Mouse (Mus musculus) kidney, embryonic 15.5 days (tissue): ENCODE measurements at regions not wholly inside any gene's neighbourhood (a gene's known extent, or its start where the extent isn't known, plus 50 kb on each side); places are given as distances from the start of the nearest gene placed in this dataset.

Experiments used
- ATAC-seq: fragments of 200-750 bp; cut with Nextera tagmentation; replicated peaks from 2 replicates; pipeline ENCODE4 v1.8.0; 2017; ENCODE audit warnings: moderate TSS enrichment; ENCODE audit not compliant: low FRiP score
- H3K27ac ChIP-seq: fragments of 300-500 bp; sonication (generic); 2 replicates; pipeline ENCODE4 v1.5.1; 2015; ENCODE audit warnings: mild to moderate bottlenecking, inconsistent platforms
- H3K27me3 ChIP-seq: fragments of 300-500 bp; sonication (generic); 2 replicates; pipeline ENCODE4 v1.6.1; 2015; ENCODE audit warnings: inconsistent platforms
- H3K36me3 ChIP-seq: fragments of 300-500 bp; sonication (generic); 2 replicates; pipeline ENCODE4 v1.6.1; 2015; ENCODE audit warnings: inconsistent platforms
- H3K4me1 ChIP-seq: fragments of 300-500 bp; sonication (generic); 2 replicates; pipeline ENCODE4 v1.6.1; 2015; ENCODE audit warnings: inconsistent platforms
- H3K4me2 ChIP-seq: fragments of 300-500 bp; sonication (generic); 2 replicates; pipeline ENCODE4 v1.6.1; 2015; ENCODE audit warnings: moderate library complexity, mild to moderate bottlenecking, inconsistent platforms
- H3K4me3 ChIP-seq: fragments of 300-500 bp; sonication (generic); replicated peaks from 2 replicates; pipeline ENCODE4 v1.5.1; 2015; ENCODE audit warnings: mild to moderate bottlenecking, inconsistent platforms
- H3K9ac ChIP-seq: fragments of 300-500 bp; sonication (generic); 2 replicates; pipeline ENCODE4 v1.6.1; 2015; ENCODE audit warnings: mild to moderate bottlenecking, inconsistent platforms
- H3K9me3 ChIP-seq: fragments of 300-500 bp; sonication (generic); replicated peaks from 2 replicates; pipeline ENCODE4 v1.6.1; 2016; ENCODE audit warnings: inconsistent platforms
- WGBS: fragments of 180-500 bp; shearing (Covaris S2); methylation state at CpG from one replicate; pipeline ENCODE4 v1.1.7; 2015; ENCODE audit warnings: mixed read lengths; 5-methylcytosine and 5-hydroxymethylcytosine counted together

GRCm38 (mm10) chr10:72923611-72924010, 175.5 kb upstream of the Pcdh15 start:
- H3K27me3 ChIP-seq, result no peaks in the 10 kb centered on the region
- H3K9ac ChIP-seq, result no peak overlapping the region
- no peaks in the 10 kb centered on the region for H3K36me3 ChIP-seq
- H3K4me1 ChIP-seq, result no peaks in the 10 kb centered on the region
- H3K9me3 ChIP-seq, result no peaks in the 10 kb centered on the region
- no peak overlapping the region for H3K4me3 ChIP-seq
- no peak for ATAC-seq
- H3K4me2 ChIP-seq, result no peak overlapping the region
- no peak overlapping the region for H3K27ac ChIP-seq
- WGBS, result 91% methylated on average over 2 of the region's 2 CpGs

- Histone ChIP-seq H3K4me1 (no peaks in the 10 kb centered on the region), H3K9ac (no peak overlapping the region), H3K4me2 (no peak overlapping the region), H3K4me3 (no peak overlapping the region), H3K36me3 (no peaks in the 10 kb centered on the region), H3K27me3 (no peaks in the 10 kb centered on the region), H3K9me3 (no peaks in the 10 kb centered on the region), H3K27ac (no peak overlapping the region)
- no peak for ATAC-seq
- 70% methylated on average over 3 of the region's 3 CpGs for WGBS
Observed at GRCm38 (mm10) chr10:72956957-72957356, 142.2 kb upstream of the Pcdh15 start.

- peak; percentile 15; the same call in 1 of the 2 replicates for ATAC-seq
- WGBS, result 51% methylated on average over 3 of the region's 3 CpGs
- no peak overlapping the region for H3K4me2 ChIP-seq
Observed at GRCm38 (mm10) chr10:72960051-72960450, 139.1 kb upstream of the Pcdh15 start.

GRCm38 (mm10) chr10:72981359-72981758, 117.8 kb upstream of the Pcdh15 start:
- H3K36me3 ChIP-seq, result no peaks in the 10 kb centered on the region
- no peak overlapping the region for H3K4me3 ChIP-seq
- H3K4me1 ChIP-seq, result no peaks in the 10 kb centered on the region
- H3K4me2 ChIP-seq, result no peak overlapping the region
- H3K27me3 ChIP-seq, result no peaks in the 10 kb centered on the region
- H3K9me3 ChIP-seq, result no peaks in the 10 kb centered on the region
- H3K27ac ChIP-seq, result no peak overlapping the region
- WGBS, result 10% methylated on average over 1 of the region's 1 CpGs
- H3K9ac ChIP-seq, result no peak overlapping the region
- no peak for ATAC-seq

More at GRCm38 (mm10) chr10:72960051-72960450, 139.1 kb upstream of the Pcdh15 start:
- H3K4me1 ChIP-seq, result no peaks in the 10 kb centered on the region
- H3K27me3 ChIP-seq, result no peaks in the 10 kb centered on the region
- H3K27ac ChIP-seq, result no peak overlapping the region
- H3K4me3 ChIP-seq, result no peak overlapping the region
- no peaks in the 10 kb centered on the region for H3K9me3 ChIP-seq
- no peak overlapping the region for H3K9ac ChIP-seq
- no peaks in the 10 kb centered on the region for H3K36me3 ChIP-seq

- Histone ChIP-seq H3K4me1 (no peaks in the 10 kb centered on the region), H3K4me3 (no peak overlapping the region), H3K9ac (no peak overlapping the region), H3K36me3 (no peaks in the 10 kb centered on the region), H3K27ac (no peak overlapping the region), H3K4me2 (no peak overlapping the region), H3K27me3 (no peaks in the 10 kb centered on the region), H3K9me3 (no peaks in the 10 kb centered on the region)
- no peak for ATAC-seq
Observed at GRCm38 (mm10) chr10:72988355-72988754, 110.8 kb upstream of the Pcdh15 start.

- no peak overlapping the region for H3K27ac ChIP-seq
- no peaks in the 10 kb centered on the region for H3K36me3 ChIP-seq
- no peak for ATAC-seq
- H3K27me3 ChIP-seq, result no peaks in the 10 kb centered on the region
- H3K4me2 ChIP-seq, result no peak overlapping the region
- WGBS, result 63% methylated on average over 3 of the region's 3 CpGs
- H3K4me3 ChIP-seq, result no peak overlapping the region
- H3K9ac ChIP-seq, result no peak overlapping the region
- no peaks in the 10 kb centered on the region for H3K9me3 ChIP-seq
- H3K4me1 ChIP-seq, result no peaks in the 10 kb centered on the region
Observed at GRCm38 (mm10) chr10:73010897-73011296, 88.2 kb upstream of the Pcdh15 start.

- no peak overlapping the region for H3K27ac ChIP-seq
- H3K36me3 ChIP-seq, result no peaks in the 10 kb centered on the region
- H3K27me3 ChIP-seq, result no peaks in the 10 kb centered on the region
- H3K4me3 ChIP-seq, result no peak overlapping the region
- ATAC-seq, result no peak
- no peaks in the 10 kb centered on the region for H3K4me1 ChIP-seq
- 72% methylated on average over 5 of the region's 5 CpGs for WGBS
- no peak overlapping the region for H3K4me2 ChIP-seq
- H3K9ac ChIP-seq, result no peak overlapping the region
- no peaks in the 10 kb centered on the region for H3K9me3 ChIP-seq
Observed at GRCm38 (mm10) chr10:73011874-73012273, 87.3 kb upstream of the Pcdh15 start.

- no peaks in the 10 kb centered on the region for H3K27me3 ChIP-seq
- H3K4me3 ChIP-seq, result no peak overlapping the region
- 84% methylated on average over 2 of the region's 2 CpGs for WGBS
- no peak overlapping the region for H3K4me2 ChIP-seq
- no peaks in the 10 kb centered on the region for H3K36me3 ChIP-seq
- no peaks in the 10 kb centered on the region for H3K4me1 ChIP-seq
- no peak overlapping the region for H3K9ac ChIP-seq
- no peak for ATAC-seq
- no peaks in the 10 kb centered on the region; the same call in 1 of the 2 replicates for H3K9me3 ChIP-seq
- H3K27ac ChIP-seq, result no peak overlapping the region
Observed at GRCm38 (mm10) chr10:73037476-73037875, 61.7 kb upstream of the Pcdh15 start.

GRCm38 (mm10) chr10:73039551-73039950, 59.6 kb upstream of the Pcdh15 start:
- no peak for ATAC-seq
- H3K9ac ChIP-seq, result no peak overlapping the region
- no peaks in the 10 kb centered on the region for H3K36me3 ChIP-seq
- no peak overlapping the region for H3K4me2 ChIP-seq
- H3K4me3 ChIP-seq, result no peak overlapping the region
- H3K27ac ChIP-seq, result no peak overlapping the region
- H3K4me1 ChIP-seq, result no peaks in the 10 kb centered on the region
- no peaks in the 10 kb centered on the region for H3K27me3 ChIP-seq
- 61% methylated on average over 1 of the region's 1 CpGs for WGBS
- no peaks in the 10 kb centered on the region; the same call in 1 of the 2 replicates for H3K9me3 ChIP-seq
